Mouse (Mus musculus): ENCODE measurements around the gene Prom2.

The Prom2 gene

GRCm38 (mm10) chr2:127541185-127541584 is at the start of gene Prom2:
Gene Prom2 (minus strand): TSS chr2:127541467.
- peak; percentile 48 to 71 for DNase-seq

- peak; percentile 13 to 33 for DNase-seq
Measured at GRCm38 (mm10) chr2:127590840-127591239, 49.6 kb upstream of the Prom2 start.

GRCm38 (mm10) chr2:127590204-127590603 is 48.9 kb upstream of the Prom2 start:
- DNase-seq: peak; percentile 12 to 13

GRCm38 (mm10) chr2:127588897-127589296 is 47.6 kb upstream of the Prom2 start:
- no peak for DNase-seq

GRCm38 (mm10) chr2:127587514-127587844 is 46.2 kb upstream of the Prom2 start:
- no peak for DNase-seq

GRCm38 (mm10) chr2:127586694-127587513 is 45.6 kb upstream of the Prom2 start, which contains the start of the genes Zfp661 and Mrps5:
Gene Zfp661 (minus strand): TSS chr2:127587094.
Gene Mrps5 (plus strand): TSS chr2:127587222.
- peak; percentile 92 to 94 for DNase-seq

GRCm38 (mm10) chr2:127584436-127584858 is 43.2 kb upstream of the Prom2 start:
- DNase-seq: peak; percentile 93 to 96

GRCm38 (mm10) chr2:127573322-127573721 is 32.1 kb upstream of the Prom2 start:
- no peak for DNase-seq

GRCm38 (mm10) chr2:127559070-127559966 is 18.1 kb upstream of the Prom2 start:
- DNase-seq: peak; percentile 93

- peak; percentile 22 to 42 for DNase-seq
Measured at GRCm38 (mm10) chr2:127551078-127551477, 9.8 kb upstream of the Prom2 start.

GRCm38 (mm10) chr2:127550446-127550845 is 9.2 kb upstream of the Prom2 start:
- DNase-seq: no peak

- no peak for DNase-seq
Measured at GRCm38 (mm10) chr2:127549711-127550110, 8.4 kb upstream of the Prom2 start.

- DNase-seq: no peak
Measured at GRCm38 (mm10) chr2:127548342-127549074, 7.2 kb upstream of the Prom2 start.

- no peak for DNase-seq
Measured at GRCm38 (mm10) chr2:127541697-127542096, 430 bp upstream of the Prom2 start.

- peak in 1 of 2 experiments; percentile 24 for DNase-seq
Measured at GRCm38 (mm10) chr2:127539494-127539893, 1.8 kb downstream of the Prom2 start.

- DNase-seq: no peak
Measured at GRCm38 (mm10) chr2:127537548-127537947, 3.7 kb downstream of the Prom2 start.

- DNase-seq: no peak
Measured at GRCm38 (mm10) chr2:127535363-127535762, 5.9 kb downstream of the Prom2 start.

GRCm38 (mm10) chr2:127532379-127532778 is 8.9 kb downstream of the Prom2 start:
- DNase-seq: peak; percentile 79 to 84

GRCm38 (mm10) chr2:127531592-127531991 is 9.7 kb downstream of the Prom2 start:
- no peak for DNase-seq

GRCm38 (mm10) chr2:127530418-127530817 is 10.8 kb downstream of the Prom2 start:
- DNase-seq: no peak

GRCm38 (mm10) chr2:127525004-127525775 is 16.1 kb downstream of the Prom2 start:
- no peak for DNase-seq

All from kidney, postnatal 4 days (tissue).